Mouse (Mus musculus) kidney, postnatal 0 days (tissue): ENCODE data around the gene Lrrc74a. TPM values are rescaled to one million over a fixed set of nuclear protein-coding genes. Genes with fewer than 3 reads are reported as not detected.

Source experiments
- ATAC-seq: fragments of 200-750 bp; cut with Nextera tagmentation; replicated peaks from 2 replicates; pipeline ENCODE4 v1.8.0; 2017; ENCODE audit warnings: low read depth, moderate number of reproducible peaks, moderate TSS enrichment, moderate library complexity; ENCODE audit not compliant: low FRiP score
- DNase-seq: peaks from one replicate; pipeline ENCODE4 v3.0.0-alpha.2; 2016; ENCODE audit warnings: low spot score
- H3K27ac ChIP-seq: fragments of 300-500 bp; sonication (generic); 2 replicates; pipeline ENCODE4 v1.5.1; 2014; ENCODE audit warnings: mild to moderate bottlenecking
- H3K27me3 ChIP-seq: fragments of 300-500 bp; sonication (generic); 2 replicates; pipeline ENCODE4 v1.6.1; 2014; ENCODE audit warnings: low read length, mixed read lengths; ENCODE audit not compliant: insufficient read depth
- H3K36me3 ChIP-seq: fragments of 300-500 bp; sonication (generic); 2 replicates; pipeline ENCODE4 v1.6.1; 2014; ENCODE audit warnings: low read length, mixed read lengths; ENCODE audit not compliant: insufficient read depth
- H3K4me1 ChIP-seq: fragments of 300-500 bp; sonication (generic); replicated peaks from 2 replicates; pipeline ENCODE4 v1.6.1; 2014; ENCODE audit warnings: antibody characterized with exemption, low read length, mixed read lengths; ENCODE audit not compliant: insufficient read depth
- H3K4me2 ChIP-seq: fragments of 300-500 bp; sonication (generic); 2 replicates; pipeline ENCODE4 v1.6.1; 2014; ENCODE audit warnings: mild to moderate bottlenecking, low read length, moderate library complexity, mixed read lengths
- H3K4me3 ChIP-seq: fragments of 300-500 bp; sonication (generic); replicated peaks from 2 replicates; pipeline ENCODE4 v1.5.1; 2014; ENCODE audit warnings: low read depth, low read length
- H3K9ac ChIP-seq: fragments of 300-500 bp; sonication (generic); 2 replicates; pipeline ENCODE4 v1.6.1; 2014; ENCODE audit warnings: low read depth, low read length
- H3K9me3 ChIP-seq: fragments of 300-500 bp; sonication (generic); replicated peaks from 2 replicates; pipeline ENCODE4 v1.6.1; 2016; ENCODE audit warnings: low read length, inconsistent platforms, mixed read lengths
- CTCF ChIP-seq: IDR thresholded peaks from 2 replicates; pipeline ENCODE4 v1.5.1; 2016; ENCODE audit warnings: antibody characterized with exemption, low read depth, mild to moderate bottlenecking, moderate library complexity
- WGBS: fragments of 180-500 bp; shearing (Covaris S2); extraction: QIAGEN DNeasy Blood & Tissue Kit; methylation state at CpG from one replicate; pipeline ENCODE4 v1.1.7; 2014; 5-methylcytosine and 5-hydroxymethylcytosine counted together
- polyA plus RNA-seq: library from polyadenylated mRNA; unstranded; fragments of >200 nt; fragmentation: Nextera tagmentation; extraction: Ambion mirVana; gene quantifications from 2 replicates; pipeline ENCODE4 v1.2.1, GENCODE M21; 2015

Gene Lrrc74a
- polyA plus RNA-seq, 1 experiment from 2014 or later: not detected

- TF ChIP-seq CTCF: peak; percentile 9; the same call in 1 of the 2 replicates
- no peaks in the 10 kb centered on the region for H3K27me3 ChIP-seq
- no peaks in the 10 kb centered on the region for H3K36me3 ChIP-seq
- H3K4me1 ChIP-seq: no peaks in the 10 kb centered on the region
- H3K9ac ChIP-seq: peak within 1 kb of the TSS; percentile 61
- no peaks in the 10 kb centered on the region for H3K9me3 ChIP-seq
- no peak within 1 kb of the TSS for H3K27ac ChIP-seq
- peak within 1 kb of the TSS; percentile 60 for H3K4me3 ChIP-seq
- under 1% methylated on average over 40 of the region's 44 CpGs for WGBS
- peak within 1 kb of the TSS; percentile 94 for H3K4me2 ChIP-seq
- peak; percentile 97 for DNase-seq
- ATAC-seq: peak; percentile 99
Measured at GRCm38 (mm10) chr12:86726120-86726640, 8.0 kb upstream of the Lrrc74a start, which contains the start of gene Angel1. TSS of gene Angel1 (minus strand) at chr12:86726460.

GRCm38 (mm10) chr12:86761036-86761435, 26.9 kb downstream of the Lrrc74a start:
- H3K4me2 ChIP-seq: no peak overlapping the region
- no peaks in the 10 kb centered on the region for H3K9me3 ChIP-seq
- no peaks in the 10 kb centered on the region for H3K27me3 ChIP-seq
- 75% methylated on average over 13 of the region's 13 CpGs for WGBS
- DNase-seq (no peak), ATAC-seq (no peak)
- no peak overlapping the region for H3K4me3 ChIP-seq
- no peaks in the 10 kb centered on the region for H3K36me3 ChIP-seq
- H3K9ac ChIP-seq: no peak overlapping the region
- H3K27ac ChIP-seq: no peak overlapping the region
- no peak for TF ChIP-seq CTCF
- no peaks in the 10 kb centered on the region for H3K4me1 ChIP-seq

- no peaks in the 10 kb centered on the region for H3K4me1 ChIP-seq
- H3K9me3 ChIP-seq: no peaks in the 10 kb centered on the region
- no peak overlapping the region for H3K4me3 ChIP-seq
- no peak overlapping the region for H3K27ac ChIP-seq
- DNase-seq: no peak
- WGBS: 74% methylated on average over 6 of the region's 6 CpGs
- H3K4me2 ChIP-seq: no peak overlapping the region
- ATAC-seq: no peak
- no peaks in the 10 kb centered on the region for H3K27me3 ChIP-seq
- TF ChIP-seq CTCF: no peak
- H3K9ac ChIP-seq: no peak overlapping the region
- H3K36me3 ChIP-seq: no peaks in the 10 kb centered on the region
Measured at GRCm38 (mm10) chr12:86764060-86764459, 29.9 kb downstream of the Lrrc74a start.

GRCm38 (mm10) chr12:86766467-86766866, 32.3 kb downstream of the Lrrc74a start:
- H3K27ac ChIP-seq: no peak overlapping the region
- H3K4me3 ChIP-seq: no peak overlapping the region
- H3K9ac ChIP-seq: no peak overlapping the region
- no peaks in the 10 kb centered on the region for H3K27me3 ChIP-seq
- no peak for DNase-seq
- H3K4me1 ChIP-seq: no peaks in the 10 kb centered on the region; the same call in 1 of the 2 replicates
- no peak overlapping the region for H3K4me2 ChIP-seq
- 86% methylated on average over 8 of the region's 8 CpGs for WGBS
- no peaks in the 10 kb centered on the region for H3K9me3 ChIP-seq
- no peak for TF ChIP-seq CTCF
- ATAC-seq: no peak
- H3K36me3 ChIP-seq: no peaks in the 10 kb centered on the region

- Histone ChIP-seq H3K9ac (no peak overlapping the region), H3K9me3 (no peaks in the 10 kb centered on the region), H3K27me3 (no peaks in the 10 kb centered on the region), H3K4me1 (no peaks in the 10 kb centered on the region; the same call in 1 of the 2 replicates), H3K4me3 (no peak overlapping the region), H3K27ac (no peak overlapping the region), H3K36me3 (no peaks in the 10 kb centered on the region), H3K4me2 (no peak overlapping the region)
- DNase-seq (peak; percentile 86), ATAC-seq (0 out of 2 replicates have a peak, but pooled peaks have one; percentile 7)
- TF ChIP-seq CTCF: peak; percentile 83
- WGBS: 37% methylated on average over 20 of the region's 20 CpGs
Measured at GRCm38 (mm10) chr12:86767868-86768631, 33.9 kb downstream of the Lrrc74a start.

- no peaks in the 10 kb centered on the region for H3K9me3 ChIP-seq
Measured at GRCm38 (mm10) chr12:86768986-86769580, 34.9 kb downstream of the Lrrc74a start.

More at GRCm38 (mm10) chr12:86768986-86769580, 34.9 kb downstream of the Lrrc74a start:
- DNase-seq (peak; percentile 72), ATAC-seq (no peak; the same call in 1 of the 2 replicates)
- WGBS: 33% methylated on average over 4 of the region's 4 CpGs
- peak; percentile 93 for TF ChIP-seq CTCF
- Histone ChIP-seq H3K27ac (no peak overlapping the region), H3K4me3 (no peak overlapping the region), H3K27me3 (no peaks in the 10 kb centered on the region), H3K36me3 (no peaks in the 10 kb centered on the region), H3K4me2 (no peak overlapping the region), H3K4me1 (no peaks in the 10 kb centered on the region; the same call in 1 of the 2 replicates), H3K9ac (no peak overlapping the region)
